Mouse (Mus musculus): ENCODE data around the gene Cep55.

DNA sequence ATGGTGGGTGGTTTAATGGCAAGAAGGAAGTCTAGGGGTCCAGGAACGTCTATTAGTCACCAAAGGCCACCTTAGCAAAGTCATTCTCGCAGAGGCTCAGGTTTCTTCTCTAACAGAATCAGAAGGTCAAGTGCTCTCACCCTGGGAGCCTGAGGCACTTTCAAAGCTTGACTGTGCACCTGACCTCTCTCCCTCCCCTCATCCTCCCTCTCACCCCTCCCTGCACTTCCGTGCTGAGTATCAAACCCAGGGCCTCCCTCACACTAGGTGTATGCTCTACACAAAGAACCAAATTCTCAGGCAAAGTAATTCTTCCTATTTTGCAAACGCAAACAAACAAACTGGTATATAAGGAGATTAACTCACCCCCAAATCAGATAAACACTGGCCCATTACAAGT, 41.4 kb downstream of the Cep55 start:
- no peak for TF ChIP-seq POLR2A (IDR thresholded peaks at IDR 0.05; ENCODE audit: insufficient read depth, low read depth, low read length)
- no peak for TF ChIP-seq CTCF (IDR thresholded peaks at IDR 0.05; ENCODE audit: insufficient read depth, low read depth, low read length)
